Mouse (Mus musculus): ENCODE data around the gene Gm11172.

Gm11172 gene

DNA sequence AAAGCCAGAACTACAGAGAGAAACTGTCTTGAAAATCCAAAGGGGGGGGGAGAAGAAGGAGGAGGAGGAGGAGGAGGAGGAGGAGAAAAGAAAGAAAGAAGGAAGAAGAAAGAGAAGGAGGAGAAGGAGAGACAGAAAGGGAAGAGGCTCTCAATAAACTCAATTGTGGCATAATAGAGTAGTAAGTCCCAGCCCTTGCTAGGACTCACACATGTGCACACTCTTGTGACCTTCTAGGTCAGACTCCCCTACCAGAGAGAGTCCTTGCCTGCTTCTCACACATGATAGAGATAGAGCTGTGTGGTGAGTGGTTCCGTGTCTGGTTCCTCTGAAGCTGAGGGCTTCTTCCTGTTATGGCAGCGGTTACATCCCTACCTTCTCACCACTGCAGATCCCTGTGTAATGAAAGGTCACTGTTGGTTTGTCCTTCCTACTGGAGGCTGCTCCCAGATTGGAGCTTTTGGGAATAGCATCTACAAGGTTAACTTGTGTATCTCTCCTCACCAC lies at the start of gene Gm11172:
TSS of gene Gm11172 (plus strand) at position 51 of the 507 bp plus-strand sequence.
- no peak for DNase-seq (ENCODE audit: low read depth)

- DNase-seq (ENCODE audit: low read depth): no peak
Measured at GRCm38 (mm10) chr16:10763540-10764264, 49.0 kb upstream of the Gm11172 start.

DNA sequence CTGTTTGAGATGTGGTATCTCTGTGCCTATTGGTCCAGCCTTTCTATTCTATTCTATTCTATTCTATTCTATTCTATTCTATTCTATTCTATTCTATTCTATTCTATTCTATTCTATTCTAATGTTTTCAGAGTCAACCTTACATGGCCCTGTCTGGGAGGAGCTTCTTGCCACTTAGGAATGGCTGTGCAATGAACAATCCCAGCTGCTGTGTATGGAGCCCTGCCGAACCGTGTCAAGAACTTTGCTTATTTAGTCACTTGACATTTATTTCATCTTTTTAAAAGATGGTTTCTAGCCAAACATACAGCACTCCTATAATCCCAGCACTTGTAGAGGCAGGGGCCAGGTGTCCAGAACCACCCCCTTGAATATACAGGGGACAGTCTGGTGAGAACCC lies 48.4 kb upstream of the Gm11172 start:
- DNase-seq (ENCODE audit: low read depth): no peak

DNA sequence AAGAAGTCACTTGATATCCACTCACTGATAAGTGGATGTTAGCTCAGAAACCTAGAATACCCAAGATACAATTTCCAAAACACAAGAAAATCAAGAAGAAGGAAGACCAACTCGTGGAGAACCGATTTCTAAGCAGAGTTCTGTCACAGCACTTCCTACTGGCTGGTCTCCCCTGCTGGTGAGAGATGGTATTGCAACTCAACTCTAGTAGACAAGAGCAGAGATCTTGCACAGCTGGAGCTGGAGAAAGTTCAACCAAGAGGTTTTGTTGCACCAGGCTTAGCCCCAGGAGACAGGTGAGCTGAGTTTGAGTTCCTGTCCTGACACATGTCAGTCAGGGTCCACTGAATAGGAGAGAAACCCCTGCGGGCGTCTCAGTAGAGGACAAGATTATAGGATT lies 45.6 kb upstream of the Gm11172 start:
- peak; percentile 84 for DNase-seq (ENCODE audit: low read depth)

DNA sequence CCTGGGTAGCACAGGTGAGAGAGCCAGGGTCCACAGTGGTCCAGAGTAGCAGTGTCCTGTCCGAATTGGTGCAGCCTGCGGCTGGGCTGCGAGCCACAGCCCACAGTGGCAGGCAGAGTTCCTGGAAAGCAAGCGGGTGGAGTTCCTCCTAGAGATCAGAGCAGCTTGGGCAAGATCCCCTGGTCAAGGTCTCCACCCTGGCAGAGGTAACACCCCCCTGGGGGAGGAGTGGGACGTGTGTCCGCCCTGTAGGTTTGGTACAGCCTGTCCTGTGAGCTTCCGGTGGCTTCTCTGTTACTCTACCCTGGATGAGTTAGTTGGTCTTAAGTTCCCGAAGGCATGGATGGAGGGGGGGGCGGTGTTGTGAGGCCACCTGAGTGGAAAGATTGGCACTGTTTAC lies 43.9 kb upstream of the Gm11172 start:
- DNase-seq (ENCODE audit: low read depth): no peak

GRCm38 (mm10) chr16:10769661-10770060 lies 43.1 kb upstream of the Gm11172 start:
- no peak for DNase-seq (ENCODE audit: low read depth)

- peak; percentile 61 for DNase-seq (ENCODE audit: low read depth)
Measured at GRCm38 (mm10) chr16:10770531-10771325, 42.0 kb upstream of the Gm11172 start.

DNA sequence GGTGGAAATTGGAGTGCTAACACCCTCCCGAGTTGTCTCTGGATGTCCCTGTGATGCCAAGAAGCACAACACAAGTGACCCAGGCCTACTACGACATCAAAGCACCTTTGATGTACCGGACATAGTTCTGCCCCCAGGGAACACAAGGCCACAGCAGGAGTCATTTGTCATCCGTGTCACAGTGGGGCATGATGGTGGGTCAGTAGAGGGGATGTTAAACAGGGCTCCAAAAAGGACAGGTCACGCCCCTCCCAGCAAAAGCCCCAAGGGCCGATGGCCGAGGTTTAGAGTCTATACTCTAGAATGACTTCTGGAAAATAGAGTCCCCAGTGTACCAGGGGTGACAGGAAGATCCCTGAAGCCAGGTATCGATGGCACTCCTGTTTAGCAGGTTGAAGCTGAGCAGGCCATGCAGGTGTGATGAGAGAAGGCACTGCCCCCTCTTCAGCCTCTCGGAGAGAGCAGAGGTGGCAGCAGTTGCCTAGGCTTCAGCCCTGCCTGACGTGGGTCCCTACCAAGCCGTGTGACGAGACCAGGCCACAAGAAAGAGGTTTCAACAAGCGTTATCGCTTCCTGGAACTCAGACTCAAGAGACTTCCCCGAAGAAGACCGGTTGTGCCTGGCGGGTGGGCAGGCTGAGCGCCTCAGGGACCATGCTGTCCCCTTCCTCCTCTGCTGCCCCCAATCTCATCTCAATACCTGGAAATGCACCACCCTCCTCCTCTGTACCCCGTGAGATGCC lies 40.8 kb upstream of the Gm11172 start:
- no peak for DNase-seq (ENCODE audit: low read depth)

GRCm38 (mm10) chr16:10773543-10773942 lies 39.2 kb upstream of the Gm11172 start:
- no peak for DNase-seq (ENCODE audit: low read depth)

- no peak for DNase-seq (ENCODE audit: low read depth)
Measured at GRCm38 (mm10) chr16:10774726-10775125, 38.0 kb upstream of the Gm11172 start.

DNA sequence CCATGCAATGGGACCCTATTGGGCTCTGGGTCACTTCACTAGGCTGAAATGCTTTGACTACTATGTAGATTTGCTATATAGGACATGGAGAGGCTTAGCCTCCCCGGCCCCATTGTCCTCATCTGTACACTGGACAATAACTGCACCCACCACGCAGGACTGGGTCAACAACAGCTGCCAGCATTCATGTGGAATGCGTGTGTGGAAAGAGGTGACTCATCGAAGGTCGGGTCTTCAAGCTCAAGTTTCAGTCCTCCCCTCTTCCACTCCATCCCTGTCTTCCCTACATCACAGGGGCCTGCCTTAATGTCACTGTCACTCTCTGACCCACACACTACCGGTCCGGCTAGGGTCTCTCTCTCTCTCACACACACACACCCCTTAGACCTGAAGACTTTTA lies 36.4 kb upstream of the Gm11172 start:
- DNase-seq (ENCODE audit: low read depth): peak; percentile 89

DNA sequence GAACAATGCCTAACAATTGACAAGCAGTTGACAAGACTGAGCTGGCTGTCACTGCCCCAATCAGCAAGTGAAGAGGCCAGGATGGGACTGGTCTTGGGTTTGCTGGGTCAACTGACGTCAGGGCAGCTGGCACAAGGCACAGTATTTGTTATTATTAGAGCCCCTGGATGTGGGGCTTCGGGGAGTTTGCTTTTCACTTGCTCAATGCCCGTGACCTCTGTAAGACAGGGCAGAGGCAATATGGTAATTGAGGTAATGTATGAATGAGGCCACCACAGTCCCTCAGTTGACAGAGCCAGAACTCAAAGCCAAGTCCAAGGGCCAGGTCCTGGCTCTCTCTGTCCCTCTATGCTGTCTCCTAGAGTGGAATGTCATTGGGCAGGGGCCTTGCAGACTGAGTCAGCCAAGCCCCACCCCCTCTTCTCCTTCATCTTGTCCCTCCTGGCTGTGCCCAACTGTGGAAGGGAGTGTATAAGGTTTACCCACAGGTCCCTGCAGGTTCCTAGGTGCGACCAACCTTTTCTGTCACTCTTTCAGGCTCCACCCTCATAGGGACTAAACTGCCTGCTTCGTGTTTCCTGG lies 35.0 kb upstream of the Gm11172 start:
- no peak for DNase-seq (ENCODE audit: low read depth)

- no peak for DNase-seq (ENCODE audit: low read depth)
Measured at GRCm38 (mm10) chr16:10780631-10781120, 32.0 kb upstream of the Gm11172 start.

DNA sequence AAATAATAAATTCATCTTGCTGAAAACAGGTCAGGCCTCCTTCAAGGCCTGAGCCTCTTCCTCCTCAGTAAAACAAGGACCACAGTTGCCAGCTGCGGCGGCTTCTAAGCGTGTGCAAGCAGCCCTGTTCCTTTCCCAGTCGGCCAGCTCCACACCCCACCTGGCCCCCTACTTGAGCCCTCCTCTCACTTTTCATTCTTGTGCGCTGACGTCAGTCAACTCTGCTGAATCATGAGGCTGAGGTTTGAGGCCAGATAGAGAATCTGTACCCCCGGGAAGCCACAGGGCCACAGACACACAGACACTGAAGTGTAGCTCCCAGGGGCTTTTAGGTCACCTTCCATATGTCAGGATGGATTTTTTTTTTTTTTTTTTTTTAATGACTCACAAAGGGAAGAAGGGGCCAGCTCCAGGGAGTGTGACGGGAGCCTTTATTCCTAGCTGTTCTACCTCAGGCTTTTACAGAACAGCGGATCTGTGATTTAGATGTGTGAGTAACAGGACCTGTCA lies 30.8 kb upstream of the Gm11172 start:
- peak; percentile 85 for DNase-seq (ENCODE audit: low read depth)

DNA sequence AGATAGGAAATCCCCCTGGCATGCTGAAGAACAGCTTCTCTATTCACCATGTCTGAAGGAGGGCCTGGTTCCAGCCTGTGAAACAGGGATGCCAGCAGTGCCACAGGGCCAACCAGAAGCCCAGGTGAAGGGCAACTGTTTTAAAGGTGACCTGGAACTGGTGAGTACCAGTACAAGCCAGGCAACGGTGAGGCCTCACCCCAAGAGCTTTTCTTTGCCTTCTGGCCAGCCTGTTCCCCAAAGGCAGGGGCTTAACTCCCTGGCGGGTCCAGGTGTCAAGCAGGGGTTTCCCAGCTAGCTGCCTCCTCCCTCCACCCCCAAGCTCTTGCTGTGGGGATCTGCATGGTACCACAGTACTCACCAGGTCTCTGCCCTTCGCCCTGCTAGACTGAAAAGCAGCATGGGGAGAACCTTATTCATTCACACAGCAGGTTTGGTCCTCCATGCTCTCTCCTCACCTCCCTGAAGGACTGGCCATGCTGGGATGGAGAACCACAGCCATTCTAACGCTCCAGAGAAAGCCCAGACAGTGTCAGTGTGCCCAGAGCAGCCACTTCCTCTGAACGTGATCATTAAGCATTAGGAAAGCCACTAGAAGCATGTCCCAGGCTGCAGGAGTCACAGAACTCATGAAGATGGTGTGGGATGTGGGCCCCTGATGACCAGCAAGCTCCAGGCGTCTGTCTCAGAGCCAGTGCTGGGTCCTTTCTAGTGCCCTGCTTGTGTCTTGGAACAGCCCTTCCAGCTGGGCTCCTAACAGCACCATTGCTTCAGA lies 30.2 kb upstream of the Gm11172 start:
- no peak for DNase-seq (ENCODE audit: low read depth)

- DNase-seq (ENCODE audit: low read depth): peak; percentile 70
Measured at GRCm38 (mm10) chr16:10783152-10783434, 29.6 kb upstream of the Gm11172 start.

- DNase-seq (ENCODE audit: low read depth): peak; percentile 43
Measured at GRCm38 (mm10) chr16:10783451-10783850, 29.3 kb upstream of the Gm11172 start.

- DNase-seq (ENCODE audit: low read depth): peak; percentile 70
Measured at GRCm38 (mm10) chr16:10783883-10784792, 28.6 kb upstream of the Gm11172 start.

- peak; percentile 98 for DNase-seq (ENCODE audit: low read depth)
Measured at GRCm38 (mm10) chr16:10784793-10785370, 27.8 kb upstream of the Gm11172 start.

Data from NIH3T3 (cell line).